Mouse (Mus musculus): ENCODE results near the gene Pbx4. TPM values are rescaled to one million over a fixed set of nuclear protein-coding genes. Genes with fewer than 3 reads are reported as not detected.

The Pbx4 gene
- 10 to 100 TPM; 24.3 to 25.0 TPM for total RNA-seq (2021)

DNA sequence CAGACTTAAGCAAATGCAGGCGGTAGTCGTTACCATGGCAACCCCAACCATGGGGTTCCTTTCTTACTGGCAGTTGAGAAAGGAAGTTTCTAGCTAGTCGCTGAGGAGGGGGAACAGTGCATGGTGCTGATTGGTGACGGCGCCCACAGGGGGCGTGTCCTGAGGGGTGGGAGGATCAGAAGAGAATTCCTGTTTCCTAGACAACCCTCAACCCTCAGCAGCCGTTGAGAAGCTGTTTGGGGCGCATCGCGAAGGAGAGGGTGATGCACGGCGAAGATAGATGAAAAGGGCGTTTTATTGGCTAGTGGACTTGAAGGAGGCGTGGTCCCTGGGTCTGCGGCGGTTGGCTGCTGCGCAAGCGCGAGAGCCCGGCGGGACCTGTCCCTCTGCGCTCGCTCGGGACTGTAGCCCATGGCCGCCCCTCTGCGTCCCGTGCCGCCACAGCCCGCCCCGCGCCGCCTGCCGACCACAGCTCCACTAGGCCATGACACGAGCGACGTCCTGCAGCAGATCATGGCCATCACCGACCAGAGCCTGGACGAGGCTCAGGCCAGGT is at the start of gene Pbx4:
Pbx4 (plus strand) TSS at position 194 of the 556 bp plus-strand sequence.
- intact Hi-C loops (cut with DNase I) = no loop called here
- peak; percentile 97 for DNase-seq

DNA sequence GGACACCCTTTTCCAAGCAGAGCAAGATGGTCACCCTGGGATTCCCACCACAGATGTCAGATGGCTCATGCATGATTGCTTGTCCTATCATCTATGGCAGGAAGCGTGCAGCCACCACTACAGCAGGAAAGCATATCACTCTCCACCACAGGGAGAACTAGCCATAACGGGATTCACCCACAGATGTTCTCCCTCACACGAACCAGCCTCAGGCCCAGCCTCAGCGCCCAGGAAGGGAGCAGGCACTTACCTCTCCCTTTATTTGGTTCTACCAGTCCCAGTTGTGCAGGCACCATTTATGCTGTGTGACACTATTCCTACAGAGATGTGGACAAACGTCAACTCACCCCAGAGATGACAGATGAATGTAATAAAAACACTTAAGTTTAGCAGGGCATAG is 43.2 kb upstream of the Pbx4 start:
- intact Hi-C loops (cut with DNase I) = no loop called here
- no peak for DNase-seq

DNA sequence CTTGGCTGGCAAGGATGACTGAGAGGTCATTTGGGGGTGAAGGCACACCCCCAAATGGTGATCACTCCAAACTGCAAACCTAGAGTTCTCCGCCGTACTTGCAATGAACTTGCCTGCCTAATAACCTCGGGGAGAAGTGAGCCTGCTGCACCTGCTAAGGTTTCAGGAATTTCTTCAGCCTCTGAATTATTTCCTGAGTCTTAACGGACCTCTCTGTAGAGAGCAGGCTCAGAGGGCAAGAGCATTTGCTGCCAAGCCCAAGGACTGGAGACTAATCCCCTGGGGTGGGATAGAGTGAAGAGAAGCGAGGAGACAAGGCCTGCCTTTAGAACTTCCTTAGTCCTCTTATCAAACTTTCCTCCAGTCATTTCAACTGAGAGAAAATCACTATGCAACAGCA is 42.6 kb upstream of the Pbx4 start:
- intact Hi-C loops (cut with DNase I) = no loop called here
- no peak for DNase-seq

DNA sequence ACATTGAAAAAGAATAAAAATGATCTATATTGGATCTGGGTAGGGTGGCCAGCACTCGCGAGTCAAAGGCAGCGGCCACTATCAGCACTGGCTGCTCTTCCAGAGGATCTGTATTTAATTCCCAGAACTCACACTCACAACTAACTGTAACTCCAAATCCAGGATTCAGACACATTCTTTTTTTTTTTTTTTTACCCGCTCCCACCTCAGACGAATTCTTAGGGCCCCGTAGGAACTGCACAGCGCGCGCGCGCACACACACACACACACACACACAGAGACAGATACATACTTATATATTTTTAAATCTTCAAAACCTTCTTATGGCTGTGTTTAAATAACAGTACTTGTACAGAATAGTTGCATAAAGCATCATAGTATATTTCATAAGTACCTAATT is 41.9 kb upstream of the Pbx4 start:
- intact Hi-C loops (cut with DNase I) = no loop called here
- no peak for DNase-seq

DNA sequence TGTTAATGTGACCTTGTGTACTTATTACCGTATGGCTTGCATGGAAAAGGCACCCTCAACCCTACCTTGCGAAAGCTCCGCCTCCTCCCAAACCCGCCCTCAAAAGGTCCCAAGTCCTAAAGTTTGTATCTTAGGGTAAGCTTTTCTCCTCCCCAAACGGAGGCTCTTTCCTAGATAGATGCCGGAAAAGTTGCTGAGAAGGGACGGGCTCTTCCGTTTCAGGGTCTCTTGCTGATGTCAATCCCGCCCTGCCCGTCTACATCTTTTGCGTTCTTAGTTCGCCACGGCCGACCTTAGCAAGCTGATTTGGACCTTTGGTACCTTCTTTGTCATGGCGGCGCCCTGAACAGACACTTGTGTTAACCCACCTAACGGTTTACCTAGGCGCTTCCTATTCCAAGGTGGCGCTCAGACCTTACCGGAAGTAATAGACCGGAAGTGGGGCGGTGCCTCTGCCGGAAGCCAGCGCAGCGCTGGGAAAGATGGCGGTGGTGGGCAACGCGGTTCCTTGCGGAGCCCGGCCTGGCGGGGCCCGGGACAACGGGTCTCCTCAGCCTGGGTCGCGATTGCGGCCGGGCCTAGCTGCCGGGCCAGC is 41.4 kb upstream of the Pbx4 start, which contains the start of the genes Atp13a1 and Zfp866:
Atp13a1 (plus strand) TSS at position 391 of the 595 bp plus-strand sequence.
Zfp866 (minus strand) TSS at position 406 of the 595 bp plus-strand sequence.
- DNase-seq = peak; percentile 88
- intact Hi-C loops (cut with DNase I) = no loop called here

DNA sequence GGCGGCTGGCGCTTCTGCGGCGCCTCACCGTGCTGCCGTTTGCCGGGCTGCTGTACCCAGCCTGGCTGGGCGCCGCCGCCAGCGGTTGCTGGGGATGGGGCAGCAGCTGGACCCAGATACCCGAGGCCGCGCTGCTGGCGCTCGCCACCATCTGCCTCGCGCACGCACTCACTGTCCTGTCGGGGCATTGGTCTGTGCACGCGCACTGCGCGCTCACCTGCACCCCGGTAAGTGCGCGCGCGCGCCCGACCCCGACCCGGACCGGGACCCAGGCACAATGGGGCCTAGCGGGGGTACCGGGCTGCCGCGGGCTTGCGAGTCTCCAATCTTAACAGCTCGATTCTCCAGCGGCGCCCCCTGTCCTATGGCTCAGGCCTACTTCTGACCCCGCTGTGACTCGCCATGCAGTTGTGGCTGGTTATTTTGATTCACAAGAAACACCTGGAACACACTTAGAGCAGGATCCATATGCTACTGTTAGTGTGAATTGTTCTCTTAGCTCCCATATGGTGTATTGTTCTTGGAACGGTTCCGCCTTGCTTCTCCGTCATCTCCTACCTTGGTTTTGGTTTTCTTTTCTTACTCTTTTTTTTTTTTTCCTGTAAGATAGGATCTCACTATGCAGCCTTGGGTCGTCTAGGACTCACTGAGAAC is 40.7 kb upstream of the Pbx4 start:
- DNase-seq = peak; percentile 54
- intact Hi-C loops (cut with DNase I) = no loop called here

DNA sequence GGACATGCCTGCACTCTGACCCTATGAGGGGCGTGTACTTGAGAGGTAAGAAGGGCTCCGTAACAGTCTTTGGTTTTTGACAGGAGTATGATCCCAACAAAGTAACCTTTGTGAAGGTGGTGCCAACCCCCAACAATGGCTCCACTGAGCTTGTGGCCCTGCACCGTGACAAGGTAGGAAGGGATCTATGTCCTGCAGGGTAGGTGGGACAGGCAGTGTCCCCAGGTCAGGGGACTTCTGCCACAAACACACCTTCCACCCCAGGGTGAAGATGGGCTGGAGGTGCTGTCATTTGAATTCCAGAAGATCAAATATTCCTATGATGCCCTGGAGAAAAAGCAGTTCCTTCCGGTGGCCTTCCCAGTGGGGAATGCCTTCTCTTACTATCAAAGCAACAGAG is 38.6 kb upstream of the Pbx4 start:
- no peak for DNase-seq
- intact Hi-C loops (cut with DNase I) = no loop called here

DNA sequence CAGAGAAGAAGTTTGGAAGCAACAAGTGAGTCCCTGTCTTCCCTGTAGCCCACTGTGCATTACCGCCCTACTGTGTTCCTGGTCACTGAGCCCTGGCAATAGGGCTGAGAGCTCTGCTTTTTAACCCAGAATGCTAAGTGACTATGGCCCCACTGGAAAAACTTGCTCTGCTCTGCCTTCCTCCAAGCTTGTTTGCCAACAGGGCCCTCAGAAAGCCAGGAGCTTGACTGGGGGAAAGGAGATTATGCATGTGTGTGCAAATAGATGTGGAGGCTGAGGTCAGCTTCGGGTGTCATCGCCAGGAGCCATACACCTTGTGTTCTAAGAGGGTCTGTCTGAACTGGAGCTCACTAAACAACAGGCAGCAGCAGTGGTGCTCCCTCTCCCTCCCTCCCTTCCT is 38.2 kb upstream of the Pbx4 start:
- intact Hi-C loops (cut with DNase I) = no loop called here
- DNase-seq = no peak

DNA sequence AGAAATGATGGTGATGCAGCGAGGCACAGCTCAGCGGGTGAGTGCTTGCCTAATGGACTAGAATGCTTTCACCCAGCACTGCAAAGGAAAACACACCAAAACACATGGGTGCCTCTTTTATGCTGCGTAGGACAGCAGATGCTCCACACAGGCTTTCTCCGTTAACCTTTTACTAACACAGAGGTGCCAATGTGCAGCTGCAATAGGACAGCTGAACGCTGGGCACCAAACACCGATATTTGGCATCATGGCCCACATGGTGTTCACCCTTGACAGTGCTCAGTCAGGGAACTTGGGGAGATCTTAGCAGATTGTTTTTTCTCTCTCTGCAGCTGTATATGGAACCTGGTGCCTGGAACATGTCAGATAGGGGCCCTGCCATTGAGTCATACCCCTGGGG is 37.4 kb upstream of the Pbx4 start:
- intact Hi-C loops (cut with DNase I) = no loop called here
- DNase-seq = no peak

DNA sequence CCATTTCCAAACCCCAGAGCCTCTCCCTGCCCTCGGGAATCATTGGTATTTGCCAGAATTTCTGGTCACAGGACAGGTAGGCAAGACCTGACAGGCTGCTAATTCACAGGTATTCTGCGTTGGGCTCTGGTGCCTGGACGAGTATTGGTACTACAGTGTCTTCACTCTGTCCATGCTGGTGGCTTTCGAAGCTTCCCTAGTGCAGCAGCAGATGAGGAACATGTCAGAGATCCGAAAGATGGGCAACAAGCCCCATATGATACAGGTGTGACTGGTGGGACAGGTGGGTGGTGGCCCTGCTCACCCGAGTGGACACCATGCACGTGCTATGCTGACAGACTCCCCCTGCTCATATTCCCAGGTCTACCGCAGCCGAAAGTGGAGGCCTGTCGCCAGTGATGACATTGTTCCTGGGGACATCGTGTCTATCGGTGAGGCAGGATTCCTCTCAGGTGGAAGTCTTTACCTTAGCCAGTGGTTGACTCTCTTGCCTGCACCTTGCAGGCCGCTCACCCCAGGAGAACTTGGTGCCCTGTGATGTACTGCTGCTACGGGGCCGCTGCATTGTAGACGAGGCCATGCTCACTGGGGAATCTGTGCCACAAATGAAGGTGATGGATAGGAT is 35.5 kb upstream of the Pbx4 start:
- no peak for DNase-seq
- intact Hi-C loops (cut with DNase I) = no loop called here

DNA sequence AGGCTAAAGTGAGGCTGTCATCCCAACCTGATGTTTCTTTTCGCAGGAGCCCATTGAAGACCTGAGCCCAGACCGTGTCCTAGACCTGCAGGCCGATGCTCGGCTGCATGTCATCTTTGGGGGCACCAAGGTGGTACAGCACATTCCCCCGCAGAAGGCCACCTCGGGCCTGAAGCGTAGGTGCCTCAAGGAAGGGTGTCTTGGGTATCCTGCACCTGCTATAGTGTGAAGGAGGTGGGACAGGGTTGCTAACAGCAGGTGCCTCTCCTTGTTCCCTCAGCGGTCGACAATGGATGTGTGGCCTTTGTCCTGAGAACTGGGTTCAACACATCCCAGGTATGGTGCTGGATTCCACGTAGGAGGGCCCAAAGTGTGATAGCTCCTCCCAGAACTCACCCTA is 34.6 kb upstream of the Pbx4 start:
- intact Hi-C loops (cut with DNase I) = no loop called here
- DNase-seq = no peak

DNA sequence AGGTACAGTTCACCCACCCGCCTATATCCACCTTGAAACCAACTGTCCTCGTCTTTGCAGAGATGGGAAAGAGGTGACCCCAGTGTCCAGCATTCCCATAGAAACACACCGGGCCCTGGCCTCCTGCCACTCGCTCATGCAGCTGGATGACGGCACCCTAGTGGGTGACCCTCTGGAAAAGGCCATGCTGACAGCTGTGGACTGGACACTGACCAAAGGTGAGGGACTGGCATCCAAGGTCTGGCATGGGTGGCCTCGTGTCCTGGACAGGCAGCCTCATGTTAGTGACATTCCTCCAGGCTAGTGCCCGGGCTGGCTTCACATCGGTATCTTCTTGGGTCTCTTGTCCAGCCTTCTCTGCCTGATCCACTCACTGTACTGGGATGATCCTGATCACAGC is 33.0 kb upstream of the Pbx4 start:
- no peak for DNase-seq
- intact Hi-C loops (cut with DNase I) = no loop called here

DNA sequence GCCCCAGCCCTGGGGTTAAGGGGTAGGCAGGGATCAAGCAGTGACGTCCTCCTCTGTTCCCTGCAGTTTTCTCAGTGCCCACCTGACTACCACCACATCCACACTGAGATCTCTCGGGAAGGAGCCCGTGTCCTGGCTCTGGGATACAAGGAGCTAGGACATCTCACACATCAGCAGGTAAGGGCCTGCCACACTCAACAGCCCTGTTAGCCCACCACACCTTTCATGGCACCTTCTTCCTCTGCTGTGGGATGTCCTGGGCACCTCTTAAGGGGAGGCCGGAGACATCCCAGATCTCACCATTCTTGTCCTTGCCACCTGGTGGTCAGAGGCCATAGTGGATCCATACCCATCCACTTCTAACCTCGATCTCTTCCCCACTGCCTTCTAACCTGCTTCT is 32.3 kb upstream of the Pbx4 start:
- DNase-seq = no peak
- intact Hi-C loops (cut with DNase I) = no loop called here

DNA sequence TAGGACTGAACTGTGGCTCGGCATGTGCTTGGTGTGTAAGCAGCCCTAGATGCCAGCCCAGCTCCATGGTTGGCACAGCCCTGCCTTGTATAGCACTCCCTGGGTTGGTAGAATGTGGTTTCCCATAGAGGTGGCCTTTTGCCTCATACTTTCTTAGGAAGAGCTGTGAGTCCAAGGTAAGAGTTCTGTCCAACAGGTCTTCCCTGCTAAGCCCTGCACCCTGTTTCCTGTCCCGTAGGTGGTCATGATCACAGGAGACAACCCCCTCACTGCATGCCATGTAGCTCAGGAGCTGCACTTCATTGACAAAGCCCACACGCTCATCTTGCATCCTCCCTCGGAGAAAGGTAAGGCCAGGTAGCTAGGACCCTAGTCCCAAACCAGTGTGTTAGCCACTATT is 30.5 kb upstream of the Pbx4 start:
- DNase-seq = no peak
- intact Hi-C loops (cut with DNase I) = no loop called here

DNA sequence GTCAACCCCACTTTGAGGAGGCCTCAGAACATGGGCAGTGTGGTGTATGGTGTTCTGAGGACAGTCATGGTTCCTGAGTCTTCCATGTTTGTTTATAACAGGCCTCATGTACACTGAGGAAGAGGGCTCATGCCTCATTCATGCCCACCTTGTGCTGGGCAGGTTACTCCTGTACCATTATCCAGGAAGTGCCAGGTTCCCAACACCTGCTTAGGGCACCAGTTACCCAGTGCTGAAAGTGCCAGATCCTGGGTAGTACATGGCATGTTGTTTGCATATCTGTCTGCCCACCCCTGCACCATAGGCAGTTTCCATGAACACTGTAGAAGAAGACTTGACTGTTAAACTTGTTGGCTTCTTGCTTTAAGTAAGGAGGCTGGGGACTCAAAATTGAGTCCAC is 30.1 kb upstream of the Pbx4 start:
- DNase-seq = no peak
- intact Hi-C loops (cut with DNase I) = no loop called here

DNA sequence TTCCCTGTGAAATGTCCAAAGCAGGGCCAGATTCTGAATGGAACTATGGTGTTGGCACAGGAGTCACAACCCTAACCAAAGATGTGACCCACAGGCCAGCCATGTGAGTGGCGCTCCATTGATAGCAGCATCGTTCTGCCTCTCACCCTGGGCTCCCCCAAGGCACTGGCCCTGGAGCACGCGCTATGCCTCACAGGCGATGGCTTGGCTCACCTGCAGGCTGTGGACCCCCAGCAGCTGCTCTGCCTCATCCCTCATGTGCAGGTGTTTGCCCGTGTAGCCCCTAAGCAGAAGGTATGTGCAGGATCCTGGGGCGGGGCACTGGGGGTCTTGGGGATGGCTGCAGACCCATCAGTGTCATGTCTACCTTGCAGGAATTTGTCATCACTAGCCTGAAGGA is 28.9 kb upstream of the Pbx4 start:
- intact Hi-C loops (cut with DNase I) = no loop called here
- DNase-seq = no peak

DNA sequence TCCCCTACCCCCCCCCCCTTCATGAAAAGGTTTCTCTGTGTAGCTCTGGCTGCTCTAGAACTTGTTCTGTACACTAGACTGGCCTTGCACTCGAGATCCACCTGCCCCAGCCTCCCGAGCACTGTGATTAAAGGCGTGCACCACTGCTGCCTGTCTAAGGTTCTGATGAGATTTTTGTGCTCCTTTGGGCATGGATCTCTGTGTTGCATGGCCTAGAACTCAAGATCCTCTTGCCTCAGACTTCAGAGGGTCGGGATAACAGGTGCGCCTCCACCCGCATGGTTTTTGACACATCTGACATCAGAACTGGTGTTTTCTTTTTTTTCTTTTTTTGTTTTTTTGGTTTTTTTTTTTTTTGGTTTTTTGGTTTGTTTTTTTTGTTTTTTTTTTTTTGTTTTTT is 27.8 kb upstream of the Pbx4 start:
- DNase-seq = no peak
- intact Hi-C loops (cut with DNase I) = no loop called here

DNA sequence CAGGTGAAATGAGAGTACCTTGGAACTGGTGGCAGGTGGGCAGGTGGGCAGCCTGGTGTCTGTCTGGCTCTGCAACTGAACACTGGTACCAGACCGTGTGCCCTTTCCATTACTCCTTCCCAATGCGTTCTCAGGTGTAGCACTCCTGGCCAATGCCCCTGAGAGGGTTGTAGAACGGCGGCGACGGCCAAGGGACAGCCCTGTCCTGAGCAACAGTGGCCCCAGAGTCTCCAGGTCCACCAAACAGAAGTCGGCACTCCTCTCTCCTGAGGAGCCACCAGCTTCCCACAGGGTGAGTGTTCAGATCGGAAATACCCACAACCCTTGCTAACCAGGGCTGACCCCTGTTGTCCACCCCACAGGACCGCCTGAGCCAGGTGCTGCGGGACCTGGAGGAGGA is 27.2 kb upstream of the Pbx4 start:
- no peak for DNase-seq
- intact Hi-C loops (cut with DNase I) = no loop called here

DNA sequence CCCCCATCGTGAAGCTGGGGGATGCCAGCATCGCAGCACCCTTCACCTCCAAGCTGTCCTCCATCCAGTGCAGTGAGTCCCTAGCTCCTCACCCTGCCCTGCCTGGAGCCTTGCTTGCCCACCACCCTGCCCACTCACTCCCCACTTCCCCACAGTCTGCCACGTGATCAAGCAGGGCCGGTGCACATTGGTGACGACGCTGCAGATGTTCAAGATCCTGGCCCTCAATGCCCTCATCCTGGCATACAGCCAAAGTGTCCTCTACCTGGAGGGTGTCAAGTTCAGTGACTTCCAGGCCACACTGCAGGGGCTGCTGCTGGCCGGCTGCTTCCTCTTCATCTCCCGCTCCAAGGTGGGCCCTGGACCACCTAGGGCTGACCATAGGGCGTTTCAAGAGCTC is 26.8 kb upstream of the Pbx4 start:
- intact Hi-C loops (cut with DNase I) = no loop called here
- no peak for DNase-seq

DNA sequence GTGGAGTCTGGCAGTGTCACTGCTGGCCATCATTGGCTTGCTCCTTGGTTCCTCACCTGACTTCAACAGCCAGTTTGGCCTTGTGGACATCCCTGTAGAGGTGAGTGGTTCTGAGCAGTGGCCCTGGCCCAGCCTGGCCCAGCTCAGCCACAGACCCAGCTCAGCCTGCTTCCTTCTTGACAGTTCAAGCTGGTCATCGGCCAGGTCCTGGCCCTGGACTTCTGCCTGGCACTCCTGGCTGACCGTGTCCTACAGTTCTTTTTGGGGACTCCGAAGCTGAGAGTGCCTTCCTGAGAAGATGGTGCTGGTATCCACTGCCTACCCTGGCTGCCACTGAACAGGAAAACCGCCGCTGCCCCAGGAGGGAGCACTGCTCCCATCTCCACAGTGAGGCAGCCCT is 25.1 kb upstream of the Pbx4 start:
- intact Hi-C loops (cut with DNase I) = no loop called here
- DNase-seq = no peak

DNA sequence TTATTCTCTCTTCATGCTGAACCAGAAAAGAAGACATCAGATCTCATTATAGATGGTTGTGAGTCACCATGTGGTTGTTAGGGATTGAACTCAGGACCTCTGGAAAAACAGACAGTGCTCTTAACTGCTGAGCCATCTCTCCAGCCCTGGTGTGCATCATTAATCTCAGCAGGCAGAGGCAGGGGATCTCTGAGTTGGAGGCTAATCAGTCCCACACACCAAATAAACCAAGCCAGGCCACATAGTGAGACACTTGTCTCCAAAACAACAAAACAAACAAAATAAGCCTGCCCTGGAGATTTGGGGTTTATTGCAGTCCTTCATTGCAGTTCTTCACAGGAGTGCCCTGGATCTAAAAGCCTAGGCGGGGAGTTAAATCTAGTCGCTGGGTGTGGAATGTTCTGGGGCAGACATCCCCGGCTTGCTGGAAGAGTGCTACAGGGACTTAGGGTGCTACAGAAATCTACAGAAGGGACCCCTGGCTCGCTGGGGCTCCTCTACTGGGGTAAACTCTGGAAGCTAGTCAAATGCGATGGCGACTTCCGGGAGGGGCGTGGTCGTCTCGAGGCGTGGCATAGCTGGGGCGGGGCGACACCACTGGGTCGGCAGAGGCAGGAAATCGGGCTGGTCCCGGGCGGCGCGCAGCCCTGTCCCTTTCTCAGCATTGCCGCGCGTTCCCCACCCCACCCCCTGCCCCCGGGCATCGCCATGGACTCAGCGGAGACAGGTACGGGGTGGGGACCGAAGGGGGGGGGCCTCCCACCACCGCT is 24.0 kb upstream of the Pbx4 start, which contains the start of gene Gmip:
Gmip (plus strand) TSS at position 586 of the 770 bp plus-strand sequence.
- intact Hi-C loops (cut with DNase I) = no loop called here
- DNase-seq = peak; percentile 64

Measured in left cerebral cortex, postnatal 4 days (tissue).